Mouse (Mus musculus): ENCODE measurements around the gene Capn13. TPM values are rescaled to one million over a fixed set of nuclear protein-coding genes. Genes with fewer than 3 reads are reported as not detected.
A peak's percentile ranks its signal among the peaks of the same experiment; 100 is the strongest.

Capn13 gene
- polyA plus RNA-seq, 1 experiment from 2014 or later: 5.9 TPM

DNA sequence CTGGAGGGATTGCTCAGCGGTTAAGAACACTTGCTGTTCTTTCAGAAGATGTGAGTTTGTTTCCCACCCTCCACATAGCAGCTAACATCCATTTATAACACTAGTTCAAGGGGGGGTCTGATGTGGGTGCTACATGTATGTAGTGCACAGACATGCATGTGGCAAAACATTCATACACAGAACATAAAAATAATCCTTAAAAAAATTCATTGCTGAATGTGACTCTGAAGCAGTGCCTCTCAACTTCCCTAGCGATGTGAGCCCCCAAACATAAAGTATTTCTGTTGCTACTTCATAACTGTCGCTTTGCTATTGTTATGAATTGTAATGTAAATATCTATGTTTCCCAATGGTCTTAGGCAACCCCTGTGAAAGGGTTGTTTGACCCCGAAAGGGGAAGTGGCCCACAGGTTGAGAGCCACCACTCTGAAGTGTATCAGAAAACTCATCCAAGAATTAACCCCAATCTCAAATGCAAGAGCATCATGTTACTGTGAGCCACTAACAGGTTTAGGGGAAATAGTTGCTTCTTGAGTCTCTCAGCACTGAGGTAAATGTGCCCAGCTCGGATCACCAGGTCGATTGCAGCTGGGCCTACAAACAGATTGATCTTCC, 15.6 kb upstream of the Capn13 start:
- Histone ChIP-seq H3K9ac (ENCODE audit: low read length) (no peak overlapping the region), H3K27ac (replicated peaks) (no peak overlapping the region), H3K36me3 (ENCODE audit: control insufficient read depth, insufficient read depth, low read length) (no peaks in the 10 kb centered on the region), H3K4me3 (ENCODE audit: low read depth, low read length) (no peak overlapping the region), H3K4me2 (replicated peaks; ENCODE audit: low read depth) (no peak overlapping the region), H3K27me3 (ENCODE audit: control insufficient read depth, insufficient read depth, low read length) (no peaks in the 10 kb centered on the region), H3K4me1 (replicated peaks; ENCODE audit: control insufficient read depth, insufficient read depth) (no peaks in the 10 kb centered on the region), H3K9me3 (ENCODE audit: control insufficient read depth, low read length) (no peaks in the 10 kb centered on the region)
- no peak for TF ChIP-seq CTCF (IDR thresholded peaks at IDR 0.05; ENCODE audit: low read depth)
- TF ChIP-seq EP300 (optimal IDR thresholded peaks at IDR 0.05): no peak
- ATAC-seq (ENCODE audit: low FRiP score, low TSS enrichment): no peak
- no peak for DNase-seq (ENCODE audit: low spot score)
- WGBS: 42% methylated on average over 6 of the region's 6 CpGs

DNA sequence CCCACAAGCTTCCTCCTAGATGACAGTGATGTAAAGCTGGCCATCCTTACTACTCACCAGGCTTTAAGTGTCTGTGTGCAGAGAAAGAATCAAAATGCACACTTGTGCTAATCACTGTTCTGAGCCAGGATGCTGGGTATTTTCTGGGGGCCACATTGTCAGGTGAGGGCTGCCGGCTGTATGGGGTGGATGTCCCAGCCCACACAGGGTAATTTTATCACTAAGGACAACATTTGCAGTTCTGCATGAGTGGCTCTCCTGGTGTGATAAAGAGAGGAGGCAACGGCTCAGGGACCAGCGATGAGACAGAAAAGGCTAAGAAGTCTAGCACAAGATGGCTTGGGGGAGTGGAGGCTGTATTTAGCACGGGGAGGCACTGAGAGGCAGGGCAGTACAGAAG, 11.2 kb upstream of the Capn13 start:
- ATAC-seq (ENCODE audit: low FRiP score, low TSS enrichment) (no peak), DNase-seq (ENCODE audit: low spot score) (no peak)
- no peak for TF ChIP-seq EP300 (optimal IDR thresholded peaks at IDR 0.05)
- Histone ChIP-seq H3K36me3 (ENCODE audit: control insufficient read depth, insufficient read depth, low read length) (no peaks in the 10 kb centered on the region), H3K4me2 (replicated peaks; ENCODE audit: low read depth) (no peak overlapping the region), H3K9ac (ENCODE audit: low read length) (no peak overlapping the region), H3K27ac (replicated peaks) (no peak overlapping the region), H3K4me3 (ENCODE audit: low read depth, low read length) (no peak overlapping the region), H3K27me3 (ENCODE audit: control insufficient read depth, insufficient read depth, low read length) (no peaks in the 10 kb centered on the region), H3K4me1 (replicated peaks; ENCODE audit: control insufficient read depth, insufficient read depth) (no peaks in the 10 kb centered on the region), H3K9me3 (ENCODE audit: control insufficient read depth, low read length) (no peaks in the 10 kb centered on the region)
- WGBS: 51% methylated on average over 4 of the region's 4 CpGs

DNA sequence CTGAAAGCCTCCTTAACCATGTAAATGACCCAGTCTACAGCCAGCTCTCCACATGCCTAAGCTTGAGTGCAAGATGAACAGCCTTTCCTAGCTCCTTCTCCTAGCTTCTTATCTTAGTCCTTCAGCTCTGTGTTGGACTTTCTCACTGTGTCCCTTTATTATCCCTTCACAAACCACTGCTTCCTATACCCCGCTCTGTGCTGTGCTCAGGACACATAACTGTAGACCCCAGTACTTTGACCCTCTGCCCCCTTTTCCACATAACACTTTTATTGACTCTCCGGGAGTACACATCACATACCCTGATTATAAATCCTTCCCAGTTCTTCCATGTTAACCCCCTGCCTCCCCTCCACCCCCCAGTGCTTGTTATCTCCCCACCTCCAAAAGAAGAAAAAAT, 606 bp upstream of the Capn13 start:
- Histone ChIP-seq H3K9ac (ENCODE audit: low read length) (no peak overlapping the region), H3K36me3 (ENCODE audit: control insufficient read depth, insufficient read depth, low read length) (no peaks in the 10 kb centered on the region), H3K4me3 (ENCODE audit: low read depth, low read length) (no peak overlapping the region), H3K27ac (replicated peaks) (no peak overlapping the region), H3K9me3 (ENCODE audit: control insufficient read depth, low read length) (no peaks in the 10 kb centered on the region), H3K4me2 (replicated peaks; ENCODE audit: low read depth) (no peak overlapping the region), H3K4me1 (replicated peaks; ENCODE audit: control insufficient read depth, insufficient read depth) (no peaks in the 10 kb centered on the region), H3K27me3 (ENCODE audit: control insufficient read depth, insufficient read depth, low read length) (no peaks in the 10 kb centered on the region)
- TF ChIP-seq EP300 (optimal IDR thresholded peaks at IDR 0.05) (no peak), CTCF (IDR thresholded peaks at IDR 0.05; ENCODE audit: low read depth) (no peak)
- ATAC-seq (ENCODE audit: low FRiP score, low TSS enrichment) (no peak), DNase-seq (ENCODE audit: low spot score) (no peak)
- WGBS: 80% methylated on average over 2 of the region's 2 CpGs

DNA sequence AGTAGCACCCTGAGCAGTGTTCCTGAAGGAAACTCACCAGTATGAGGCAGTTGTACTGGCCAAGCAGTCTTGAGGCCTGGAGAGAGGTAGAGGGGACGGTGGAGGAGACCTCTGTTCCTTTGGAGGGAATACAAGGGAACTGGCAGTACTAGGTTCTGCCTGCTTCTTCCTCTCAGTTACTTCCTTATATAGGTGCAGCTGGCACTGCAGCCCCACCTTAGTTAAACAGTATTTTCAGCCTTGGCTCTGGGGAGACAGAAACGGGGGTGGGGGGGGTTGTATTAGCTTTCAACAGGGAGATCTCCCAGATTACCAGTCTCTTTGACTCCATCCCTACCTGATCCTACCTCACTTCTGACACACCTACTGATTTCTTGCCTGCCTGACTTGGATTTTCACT, 1.5 kb downstream of the Capn13 start:
- no peaks in the 10 kb centered on the region for H3K36me3 ChIP-seq (ENCODE audit: control insufficient read depth, insufficient read depth, low read length)
- no peak overlapping the region for H3K27ac ChIP-seq (replicated peaks)
- H3K9ac ChIP-seq (ENCODE audit: low read length): no peak overlapping the region
- DNase-seq (ENCODE audit: low spot score) (peak; percentile 50), ATAC-seq (ENCODE audit: low FRiP score, low TSS enrichment) (peak; percentile 88)
- TF ChIP-seq EP300 (optimal IDR thresholded peaks at IDR 0.05): no peak
- no peaks in the 10 kb centered on the region for H3K27me3 ChIP-seq (ENCODE audit: control insufficient read depth, insufficient read depth, low read length)
- 0 out of 2 replicates have a peak overlapping the region, but pooled peaks have one; percentile 20 for H3K4me2 ChIP-seq (replicated peaks; ENCODE audit: low read depth)
- H3K4me3 ChIP-seq (ENCODE audit: low read depth, low read length): no peak overlapping the region
- 30% methylated on average over 2 of the region's 2 CpGs for WGBS
- H3K9me3 ChIP-seq (ENCODE audit: control insufficient read depth, low read length): no peaks in the 10 kb centered on the region
- no peaks in the 10 kb centered on the region for H3K4me1 ChIP-seq (replicated peaks; ENCODE audit: control insufficient read depth, insufficient read depth)

DNA sequence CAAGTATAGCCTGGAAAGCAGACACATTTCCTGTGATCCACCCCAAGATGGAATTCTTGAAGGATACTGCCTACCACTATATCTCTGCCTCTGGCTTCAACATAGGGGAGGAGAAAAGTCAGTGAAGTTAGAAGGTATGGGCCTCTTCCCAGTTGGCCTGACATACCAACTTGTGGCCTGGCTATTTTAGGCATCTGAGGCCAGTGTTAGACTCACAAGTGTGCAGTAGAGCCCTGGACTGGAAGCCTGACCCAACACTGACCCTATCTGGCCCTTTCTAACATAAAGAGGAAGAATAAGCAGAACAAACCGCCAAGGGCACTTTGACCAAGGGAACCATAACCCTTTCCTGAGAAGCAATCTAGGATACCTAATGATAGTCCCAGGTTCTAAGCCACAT, 7.3 kb downstream of the Capn13 start:
- H3K4me3 ChIP-seq (ENCODE audit: low read depth, low read length): no peak overlapping the region
- H3K9me3 ChIP-seq (ENCODE audit: control insufficient read depth, low read length): no peaks in the 10 kb centered on the region
- no peaks in the 10 kb centered on the region for H3K27me3 ChIP-seq (ENCODE audit: control insufficient read depth, insufficient read depth, low read length)
- 78% methylated on average over 1 of the region's 1 CpGs for WGBS
- H3K4me1 ChIP-seq (replicated peaks; ENCODE audit: control insufficient read depth, insufficient read depth): no peaks in the 10 kb centered on the region
- ATAC-seq (ENCODE audit: low FRiP score, low TSS enrichment): no peak
- no peak overlapping the region for H3K9ac ChIP-seq (ENCODE audit: low read length)
- no peak for TF ChIP-seq CTCF (IDR thresholded peaks at IDR 0.05; ENCODE audit: low read depth)
- no peak for TF ChIP-seq EP300 (optimal IDR thresholded peaks at IDR 0.05)
- no peak overlapping the region for H3K27ac ChIP-seq (replicated peaks)
- no peak overlapping the region for H3K4me2 ChIP-seq (replicated peaks; ENCODE audit: low read depth)
- no peaks in the 10 kb centered on the region for H3K36me3 ChIP-seq (ENCODE audit: control insufficient read depth, insufficient read depth, low read length)
- no peak for DNase-seq (ENCODE audit: low spot score)

DNA sequence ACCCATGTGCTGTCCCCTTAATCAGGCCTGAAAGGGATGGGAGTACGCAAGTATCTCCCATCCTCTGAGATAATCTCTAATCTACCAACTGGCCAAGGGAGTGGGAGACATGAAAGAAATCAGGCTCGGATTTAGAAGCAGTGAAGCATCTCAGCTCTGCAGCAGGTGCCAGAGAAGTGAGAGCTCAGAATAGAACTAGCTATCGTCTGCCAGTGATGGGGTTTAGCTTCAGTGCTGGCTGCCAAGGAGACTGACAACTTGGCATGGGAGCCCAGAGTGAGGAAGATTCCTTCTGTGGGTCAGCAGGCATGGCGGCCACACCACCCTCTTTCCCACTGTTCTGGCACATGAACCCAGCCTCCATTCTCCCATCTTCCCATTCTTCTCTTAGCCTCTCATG, 8.9 kb downstream of the Capn13 start:
- Histone ChIP-seq H3K36me3 (ENCODE audit: control insufficient read depth, insufficient read depth, low read length) (no peaks in the 10 kb centered on the region), H3K4me1 (replicated peaks; ENCODE audit: control insufficient read depth, insufficient read depth) (no peaks in the 10 kb centered on the region), H3K27me3 (ENCODE audit: control insufficient read depth, insufficient read depth, low read length) (no peaks in the 10 kb centered on the region), H3K4me3 (ENCODE audit: low read depth, low read length) (no peak overlapping the region), H3K4me2 (replicated peaks; ENCODE audit: low read depth) (no peak overlapping the region), H3K9me3 (ENCODE audit: control insufficient read depth, low read length) (no peaks in the 10 kb centered on the region), H3K27ac (replicated peaks) (no peak overlapping the region), H3K9ac (ENCODE audit: low read length) (no peak overlapping the region)
- WGBS: 66% methylated on average over 4 of the region's 4 CpGs
- no peak for TF ChIP-seq EP300 (optimal IDR thresholded peaks at IDR 0.05)
- ATAC-seq (ENCODE audit: low FRiP score, low TSS enrichment) (no peak), DNase-seq (ENCODE audit: low spot score) (no peak)

Data from stomach, postnatal 0 days (tissue).